Mouse (Mus musculus) cerebellum, adult 2 months (tissue): ENCODE measurements around the gene Ftsj3. TPM values are rescaled to one million over a fixed set of nuclear protein-coding genes. Genes with fewer than 3 reads are reported as not detected.
A peak's percentile ranks its signal among the peaks of the same experiment; 100 is the strongest.

ENCODE experiments used
- DNase-seq, 2 experiments: peaks; one replicate each; pipeline ENCODE4 v3.0.0; 2021
- H3K27ac ChIP-seq: fragments of 200-500 bp; 2 replicates; pipeline ENCODE4 v1.5.1; 2012; ENCODE audit warnings: low read length, control low read depth, inconsistent platforms; ENCODE audit not compliant: insufficient read depth
- H3K27me3 ChIP-seq: fragments of 200-500 bp; 2 replicates; pipeline ENCODE4 v1.6.1; 2012; ENCODE audit warnings: inconsistent platforms, mild to moderate bottlenecking, low read length, moderate library complexity; ENCODE audit not compliant: control insufficient read depth, insufficient read depth
- H3K4me1 ChIP-seq: fragments of 200-500 bp; 2 replicates; pipeline ENCODE4 v1.6.1; 2011; ENCODE audit warnings: low read length; ENCODE audit not compliant: control insufficient read depth, insufficient read depth
- H3K4me3 ChIP-seq: fragments of 200-500 bp; replicated peaks from 2 replicates; pipeline ENCODE3; 2011; ENCODE audit warnings: mild to moderate bottlenecking, low read depth, low read length, control low read depth; ENCODE audit not compliant: insufficient read depth
- CTCF ChIP-seq: fragments of 200-500 bp; IDR thresholded peaks from 2 replicates; pipeline ENCODE4 v1.5.1; 2011; ENCODE audit warnings: low read depth, mild to moderate bottlenecking, control low read depth, low read length, moderate library complexity, borderline replicate concordance; ENCODE audit not compliant: insufficient read depth
- POLR2A ChIP-seq: fragments of 200-500 bp; IDR thresholded peaks from 2 replicates; pipeline ENCODE4 v1.6.1; 2011; ENCODE audit warnings: low read length, control low read depth, borderline replicate concordance; ENCODE audit not compliant: insufficient read depth
- WGBS: fragments of 180-500 bp; shearing (Covaris S2); methylation state at CpG from one replicate; pipeline ENCODE4 v1.1.7; 2018; 5-methylcytosine and 5-hydroxymethylcytosine counted together
- polyA plus RNA-seq: library from polyadenylated mRNA; depleted of rRNA; stranded (reverse); fragments of >200 nt; gene quantifications from 2 replicates; pipeline ENCODE4 v1.2.3, GENCODE M21; 2012

The Ftsj3 gene
- polyA plus RNA-seq, 1 experiment: 21.3 TPM

- Histone ChIP-seq H3K4me3 (no peak overlapping the region), H3K27ac (peak overlapping the region; percentile 89), H3K4me1 (peaks cover 59% of the 10 kb centered on the region), H3K27me3 (no peaks in the 10 kb centered on the region)
- DNase-seq: peak; percentile 60 to 63
- TF ChIP-seq CTCF: no peak
- no peak for TF ChIP-seq POLR2A
- WGBS: 34% methylated on average over 7 of the region's 7 CpGs
These were observed 30.3 kb upstream of the Ftsj3 start for GRCm38 (mm10) chr11:106286206-106286605.

- WGBS: 42% methylated on average over 8 of the region's 8 CpGs
- DNase-seq: no peak
- H3K4me1 ChIP-seq: peaks cover 47% of the 10 kb centered on the region
- no peak overlapping the region for H3K4me3 ChIP-seq
- H3K27ac ChIP-seq: no peak overlapping the region
- no peaks in the 10 kb centered on the region for H3K27me3 ChIP-seq
- no peak for TF ChIP-seq CTCF
- TF ChIP-seq POLR2A: no peak
These were observed 28.2 kb upstream of the Ftsj3 start for GRCm38 (mm10) chr11:106284126-106284525.

GRCm38 (mm10) chr11:106283371-106283770 lies 27.5 kb upstream of the Ftsj3 start:
- peaks cover 44% of the 10 kb centered on the region for H3K4me1 ChIP-seq
- no peak overlapping the region for H3K4me3 ChIP-seq
- DNase-seq: peak; percentile 59 to 75
- 22% methylated on average over 4 of the region's 4 CpGs for WGBS
- TF ChIP-seq CTCF: no peak
- TF ChIP-seq POLR2A: no peak
- peak overlapping the region; percentile 11 for H3K27ac ChIP-seq
- H3K27me3 ChIP-seq: no peaks in the 10 kb centered on the region

GRCm38 (mm10) chr11:106282452-106282851 lies 26.6 kb upstream of the Ftsj3 start:
- 71% methylated on average over 6 of the region's 6 CpGs for WGBS
- no peaks in the 10 kb centered on the region for H3K27me3 ChIP-seq
- H3K27ac ChIP-seq: no peak overlapping the region
- DNase-seq: no peak
- H3K4me3 ChIP-seq: no peak overlapping the region
- TF ChIP-seq POLR2A (no peak), CTCF (no peak)
- H3K4me1 ChIP-seq: peaks cover 37% of the 10 kb centered on the region

GRCm38 (mm10) chr11:106276454-106276853 lies 20.6 kb upstream of the Ftsj3 start, which contains the start of gene Tcam1:
Gene Tcam1, plus strand, starts transcription at chr11:106276672.
- Histone ChIP-seq H3K27ac (no peak within 1 kb of the TSS), H3K4me3 (peak within 1 kb of the TSS; percentile 42), H3K4me1 (peaks cover 5% of the 10 kb centered on the region; the same call in 1 of the 2 replicates), H3K27me3 (no peaks in the 10 kb centered on the region)
- TF ChIP-seq CTCF: peak; percentile 87
- TF ChIP-seq POLR2A: no peak
- DNase-seq: peak; percentile 89 to 94
- WGBS: 5% methylated on average over 25 of the region's 25 CpGs

GRCm38 (mm10) chr11:106274971-106275411 lies 19.1 kb upstream of the Ftsj3 start:
- peaks cover 8% of the 10 kb centered on the region; the same call in 1 of the 2 replicates for H3K4me1 ChIP-seq
- H3K27ac ChIP-seq: no peak overlapping the region
- TF ChIP-seq POLR2A (no peak), CTCF (no peak)
- no peak overlapping the region for H3K4me3 ChIP-seq
- H3K27me3 ChIP-seq: no peaks in the 10 kb centered on the region
- WGBS: 85% methylated on average over 7 of the region's 7 CpGs
- no peak for DNase-seq

- Histone ChIP-seq H3K27me3 (no peaks in the 10 kb centered on the region), H3K4me3 (no peak overlapping the region), H3K4me1 (peaks cover 9% of the 10 kb centered on the region; the same call in 1 of the 2 replicates), H3K27ac (no peak overlapping the region)
- 93% methylated on average over 1 of the region's 1 CpGs for WGBS
- TF ChIP-seq POLR2A: no peak
- no peak for TF ChIP-seq CTCF
- no peak for DNase-seq
These were observed 18.5 kb upstream of the Ftsj3 start for GRCm38 (mm10) chr11:106274374-106274773.

GRCm38 (mm10) chr11:106273811-106274210 lies 17.9 kb upstream of the Ftsj3 start:
- DNase-seq: no peak
- WGBS: 94% methylated on average over 6 of the region's 6 CpGs
- Histone ChIP-seq H3K27me3 (no peaks in the 10 kb centered on the region), H3K27ac (no peak overlapping the region), H3K4me1 (peaks cover 14% of the 10 kb centered on the region; the same call in 1 of the 2 replicates), H3K4me3 (no peak overlapping the region)
- TF ChIP-seq POLR2A: no peak
- no peak for TF ChIP-seq CTCF
